In the genomic region with DNA sequence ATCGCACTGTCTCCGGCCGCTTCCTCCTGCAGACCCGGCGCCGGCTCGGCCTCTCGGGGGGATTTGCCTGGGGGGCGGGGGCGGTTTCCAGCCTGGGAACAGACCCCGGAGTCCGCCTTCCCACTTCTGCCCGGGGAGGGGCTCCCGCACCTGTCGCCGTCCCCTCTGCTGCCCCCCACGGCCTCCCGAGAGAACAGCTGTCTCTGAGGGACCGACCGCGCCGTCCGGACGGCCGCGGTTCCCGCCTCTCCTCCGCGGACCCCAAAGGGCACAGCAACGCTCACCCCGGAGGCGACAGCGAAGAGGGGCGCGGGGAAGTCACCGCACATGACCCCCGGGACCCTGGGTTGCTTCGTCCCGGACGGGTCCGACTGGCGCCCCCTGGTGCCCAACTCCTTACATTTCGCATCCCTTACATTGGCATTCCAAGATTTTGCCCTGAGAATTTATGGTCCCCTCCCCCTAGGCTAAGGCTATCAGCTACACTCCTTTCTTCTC, we compare ENCODE assay signal across 8 mouse cellular contexts. TPM values are rescaled to one million over a fixed set of nuclear protein-coding genes. Genes with fewer than 3 reads are reported as not detected.
DNase-seq lines count a peak whose midpoint lies in the region; ATAC-seq and TF ChIP-seq lines count a peak whose summit lies in the region.

No protein-coding gene starts in this region.

- no peaks in the 10 kb centered on the region for H3K9me3 ChIP-seq in embryonic facial prominence, embryonic 12.5 days
- H3K9me3 ChIP-seq in heart, embryonic 13.5 days: no peaks in the 10 kb centered on the region
- no peaks in the 10 kb centered on the region for H3K9me3 ChIP-seq in kidney, embryonic 16.5 days (ENCODE audit: low read length)
- no peaks in the 10 kb centered on the region for H3K9me3 ChIP-seq in lung, embryonic 16.5 days (ENCODE audit: control insufficient read depth, low read length)

- peak overlapping the region; percentile 34; the same call in 1 of the 2 replicates for H3K9ac ChIP-seq in embryonic facial prominence, embryonic 12.5 days
- peak overlapping the region; percentile 80 for H3K9ac ChIP-seq in heart, embryonic 13.5 days
- H3K9ac ChIP-seq in kidney, embryonic 16.5 days (replicated peaks; ENCODE audit: low read length): peak overlapping the region; percentile 71
- H3K9ac ChIP-seq in lung, embryonic 16.5 days (ENCODE audit: low read length): peak overlapping the region; percentile 75

- peak overlapping the region; percentile 95 for H3K4me2 ChIP-seq in embryonic facial prominence, embryonic 12.5 days (replicated peaks)
- H3K4me2 ChIP-seq in heart, embryonic 13.5 days: peak overlapping the region; percentile 99
- H3K4me2 ChIP-seq in kidney, embryonic 16.5 days (replicated peaks; ENCODE audit: low read depth, low read length): peak overlapping the region; percentile 94
- peak overlapping the region; percentile 97 for H3K4me2 ChIP-seq in lung, embryonic 16.5 days (ENCODE audit: low read depth, low read length)

- H3K4me3 ChIP-seq in embryonic facial prominence, embryonic 12.5 days: peak overlapping the region; percentile 54
- H3K4me3 ChIP-seq in heart, embryonic 13.5 days: peak overlapping the region; percentile 77
- peak overlapping the region; percentile 69 for H3K4me3 ChIP-seq in kidney, embryonic 16.5 days (ENCODE audit: low read length)
- H3K4me3 ChIP-seq in lung, embryonic 16.5 days (ENCODE audit: low read length): peak overlapping the region; percentile 70
- H3K4me3 ChIP-seq in olfactory bulb, adult 2 months (ENCODE audit: insufficient read depth, low read depth, low read length): peak overlapping the region; percentile 68

- H3K27ac ChIP-seq in embryonic facial prominence, embryonic 12.5 days: peak overlapping the region; percentile 87
- H3K27ac ChIP-seq in heart, embryonic 13.5 days (replicated peaks): 0 out of 2 replicates have a peak overlapping the region, but pooled peaks have one; percentile 32
- H3K27ac ChIP-seq in kidney, embryonic 16.5 days (ENCODE audit: low read length): peak overlapping the region; percentile 94
- H3K27ac ChIP-seq in lung, embryonic 16.5 days (ENCODE audit: low read length): peak overlapping the region; percentile 96
- H3K27ac ChIP-seq in olfactory bulb, adult 2 months (ENCODE audit: insufficient read depth, low read depth, low read length): no peak overlapping the region

- peak; percentile 49 for ATAC-seq in CD4-positive, CD25-positive, alpha-beta regulatory T cell, adult 4 months
- ATAC-seq in embryonic facial prominence, embryonic 12.5 days (ENCODE audit: insufficient number of reproducible peaks, insufficient read depth, low FRiP score, low TSS enrichment): 0 out of 2 replicates have a peak, but pooled peaks have one; percentile 39
- ATAC-seq in heart, embryonic 13.5 days (ENCODE audit: extremely low read depth, insufficient number of reproducible peaks, low FRiP score, low TSS enrichment): no peak; the same call in 1 of the 2 replicates
- ATAC-seq in kidney, embryonic 16.5 days (ENCODE audit: low FRiP score, low TSS enrichment): peak; percentile 40; the same call in 1 of the 2 replicates
- peak; percentile 45 for ATAC-seq in lung, embryonic 16.5 days (ENCODE audit: low read depth)

- WGBS in embryonic facial prominence, embryonic 12.5 days: under 1% methylated on average over 43 of the region's 43 CpGs
- under 1% methylated on average over 43 of the region's 43 CpGs for WGBS in heart, embryonic 13.5 days
- under 1% methylated on average over 37 of the region's 43 CpGs for WGBS in kidney, embryonic 16.5 days
- under 1% methylated on average over 38 of the region's 43 CpGs for WGBS in lung, embryonic 16.5 days
- under 1% methylated on average over 43 of the region's 43 CpGs for WGBS in olfactory bulb, adult 2 months

- H3K27me3 ChIP-seq in embryonic facial prominence, embryonic 12.5 days: peaks cover 42% of the 10 kb centered on the region
- H3K27me3 ChIP-seq in heart, embryonic 13.5 days (replicated peaks): peaks cover 40% of the 10 kb centered on the region
- peaks cover 19% of the 10 kb centered on the region for H3K27me3 ChIP-seq in kidney, embryonic 16.5 days (ENCODE audit: insufficient read depth, low read length)
- peaks cover 18% of the 10 kb centered on the region for H3K27me3 ChIP-seq in lung, embryonic 16.5 days (ENCODE audit: control insufficient read depth, insufficient read depth, low read depth, low read length)

- H3K36me3 ChIP-seq in embryonic facial prominence, embryonic 12.5 days: no peaks in the 10 kb centered on the region
- no peaks in the 10 kb centered on the region for H3K36me3 ChIP-seq in heart, embryonic 13.5 days
- no peaks in the 10 kb centered on the region for H3K36me3 ChIP-seq in kidney, embryonic 16.5 days (ENCODE audit: insufficient read depth, low read length)
- H3K36me3 ChIP-seq in lung, embryonic 16.5 days (ENCODE audit: control insufficient read depth, insufficient read depth, low read length): no peaks in the 10 kb centered on the region

- TF ChIP-seq CTCF in olfactory bulb, adult 2 months (IDR thresholded peaks at IDR 0.05; ENCODE audit: insufficient read depth, low read depth, low read length): peak; percentile 96; the same call in 1 of the 2 replicates

- TF ChIP-seq POLR2A in olfactory bulb, adult 2 months (IDR thresholded peaks at IDR 0.05; ENCODE audit: insufficient read depth, low read depth, low read length): no peak

- H3K4me1 ChIP-seq in embryonic facial prominence, embryonic 12.5 days: peaks cover 12% of the 10 kb centered on the region; the same call in 1 of the 2 replicates
- peaks cover 28% of the 10 kb centered on the region for H3K4me1 ChIP-seq in heart, embryonic 13.5 days
- H3K4me1 ChIP-seq in kidney, embryonic 16.5 days (ENCODE audit: insufficient read depth, low read length): peaks cover 7% of the 10 kb centered on the region; the same call in 1 of the 2 replicates
- H3K4me1 ChIP-seq in lung, embryonic 16.5 days (replicated peaks; ENCODE audit: control insufficient read depth, insufficient read depth, low read length): peaks cover 13% of the 10 kb centered on the region
- peaks cover 7% of the 10 kb centered on the region for H3K4me1 ChIP-seq in olfactory bulb, adult 2 months (ENCODE audit: control insufficient read depth, insufficient read depth, low read length)

- DNase-seq in adrenal gland, postnatal 10 days: peak; percentile 81
- peak; percentile 84 for DNase-seq in thymus, postnatal 4 days

RNA-seq across cellular contexts. Expression of a gene that starts 0.8 kb away (rescaled TPM):
- polyA plus RNA-seq in CD4-positive, CD25-positive, alpha-beta regulatory T cell, adult 4 months (2017; shearing (Covaris generic)): 1 to 10 TPM; 6.6 to 9.3 TPM
- total RNA-seq in adrenal gland, postnatal 10 days (2021): 10 to 100 TPM in 1 of 2 experiments, 1 to 10 TPM in 1; 10.0 to 11.1 TPM
- 20.9 TPM in 2 replicates for polyA plus RNA-seq in embryonic facial prominence, embryonic 12.5 days (2016; fragmentation: Nextera tagmentation; extraction: Ambion mirVana)
- 3.7 and 4.1 TPM in 2 replicates for polyA plus RNA-seq in heart, embryonic 13.5 days (2015; fragmentation: Nextera tagmentation; extraction: Ambion mirVana)
- polyA plus RNA-seq in kidney, embryonic 16.5 days (2015; fragmentation: Nextera tagmentation; extraction: Ambion mirVana): 11.5 and 12.8 TPM in 2 replicates
- 26.9 and 27.6 TPM in 2 replicates for polyA plus RNA-seq in lung, embryonic 16.5 days (2015; fragmentation: Nextera tagmentation; extraction: Ambion mirVana)
- polyA plus RNA-seq in olfactory bulb, adult 2 months (2012; ENCODE audit: insufficient read depth, insufficient read length, low replicate concordance, missing spikeins): not detected in 2 replicates

RNA-seq across cellular contexts. Expression of a gene that starts 24.5 kb away (rescaled TPM):
- polyA plus RNA-seq in CD4-positive, CD25-positive, alpha-beta regulatory T cell, adult 4 months (2017; shearing (Covaris generic)): 100 to 1,000 TPM; 114 to 117 TPM
- 10 to 100 TPM; 85.1 to 90.9 TPM for total RNA-seq in adrenal gland, postnatal 10 days (2021)
- polyA plus RNA-seq in embryonic facial prominence, embryonic 12.5 days (2016; fragmentation: Nextera tagmentation; extraction: Ambion mirVana): 189 and 192 TPM in 2 replicates
- polyA plus RNA-seq in heart, embryonic 13.5 days (2015; fragmentation: Nextera tagmentation; extraction: Ambion mirVana): 125 and 136 TPM in 2 replicates
- 200 and 203 TPM in 2 replicates for polyA plus RNA-seq in kidney, embryonic 16.5 days (2015; fragmentation: Nextera tagmentation; extraction: Ambion mirVana)
- polyA plus RNA-seq in lung, embryonic 16.5 days (2015; fragmentation: Nextera tagmentation; extraction: Ambion mirVana): 161 and 167 TPM in 2 replicates
- not detected in 2 replicates for polyA plus RNA-seq in olfactory bulb, adult 2 months (2012; ENCODE audit: insufficient read depth, insufficient read length, low replicate concordance, missing spikeins)

RNA-seq across cellular contexts. Expression of a gene that starts 36.3 kb away (rescaled TPM):
- 1,000 to 10,000 TPM; 1,420 to 1,755 TPM for polyA plus RNA-seq in CD4-positive, CD25-positive, alpha-beta regulatory T cell, adult 4 months (2017; shearing (Covaris generic))
- 100 to 1,000 TPM; 696 to 753 TPM for total RNA-seq in adrenal gland, postnatal 10 days (2021)
- 668 and 696 TPM in 2 replicates for polyA plus RNA-seq in embryonic facial prominence, embryonic 12.5 days (2016; fragmentation: Nextera tagmentation; extraction: Ambion mirVana)
- polyA plus RNA-seq in heart, embryonic 13.5 days (2015; fragmentation: Nextera tagmentation; extraction: Ambion mirVana): 455 and 482 TPM in 2 replicates
- polyA plus RNA-seq in kidney, embryonic 16.5 days (2015; fragmentation: Nextera tagmentation; extraction: Ambion mirVana): 628 and 640 TPM in 2 replicates
- 720 and 793 TPM in 2 replicates for polyA plus RNA-seq in lung, embryonic 16.5 days (2015; fragmentation: Nextera tagmentation; extraction: Ambion mirVana)
- polyA plus RNA-seq in olfactory bulb, adult 2 months (2012; ENCODE audit: insufficient read depth, insufficient read length, low replicate concordance, missing spikeins): not detected in 2 replicates

RNA-seq across cellular contexts. Expression of a gene that starts 41.1 kb away (rescaled TPM):
- 1,000 to 10,000 TPM; 4,848 to 7,095 TPM for polyA plus RNA-seq in CD4-positive, CD25-positive, alpha-beta regulatory T cell, adult 4 months (2017; shearing (Covaris generic))
- total RNA-seq in adrenal gland, postnatal 10 days (2021): 1,000 to 10,000 TPM; 2,762 to 2,852 TPM
- polyA plus RNA-seq in embryonic facial prominence, embryonic 12.5 days (2016; fragmentation: Nextera tagmentation; extraction: Ambion mirVana): 3,271 and 3,412 TPM in 2 replicates
- 2,656 and 2,881 TPM in 2 replicates for polyA plus RNA-seq in heart, embryonic 13.5 days (2015; fragmentation: Nextera tagmentation; extraction: Ambion mirVana)
- polyA plus RNA-seq in kidney, embryonic 16.5 days (2015; fragmentation: Nextera tagmentation; extraction: Ambion mirVana): 3,659 and 3,733 TPM in 2 replicates
- 4,142 and 4,423 TPM in 2 replicates for polyA plus RNA-seq in lung, embryonic 16.5 days (2015; fragmentation: Nextera tagmentation; extraction: Ambion mirVana)
- polyA plus RNA-seq in olfactory bulb, adult 2 months (2012; ENCODE audit: insufficient read depth, insufficient read length, low replicate concordance, missing spikeins): not detected in 2 replicates

RNA-seq across cellular contexts. Expression of a gene that starts 42.7 kb away (rescaled TPM):
- 10 to 100 TPM in 1 of 2 experiments, 1 to 10 TPM in 1; 9.2 to 11.8 TPM for polyA plus RNA-seq in CD4-positive, CD25-positive, alpha-beta regulatory T cell, adult 4 months (2017; shearing (Covaris generic))
- total RNA-seq in adrenal gland, postnatal 10 days (2021): 10 to 100 TPM; 10.5 to 14.7 TPM
- polyA plus RNA-seq in embryonic facial prominence, embryonic 12.5 days (2016; fragmentation: Nextera tagmentation; extraction: Ambion mirVana): 18.8 and 19.4 TPM in 2 replicates
- 7.6 and 9.4 TPM in 2 replicates for polyA plus RNA-seq in heart, embryonic 13.5 days (2015; fragmentation: Nextera tagmentation; extraction: Ambion mirVana)
- 16.2 and 16.6 TPM in 2 replicates for polyA plus RNA-seq in kidney, embryonic 16.5 days (2015; fragmentation: Nextera tagmentation; extraction: Ambion mirVana)
- polyA plus RNA-seq in lung, embryonic 16.5 days (2015; fragmentation: Nextera tagmentation; extraction: Ambion mirVana): 10.9 and 11.9 TPM in 2 replicates
- polyA plus RNA-seq in olfactory bulb, adult 2 months (2012; ENCODE audit: insufficient read depth, insufficient read length, low replicate concordance, missing spikeins): not detected in 2 replicates
